Comparison of ENCODE assay signal across 11 mouse cellular contexts in genomic region chr13:48970566-48970965, GRCm38 (mm10). TPM values are rescaled to one million over a fixed set of nuclear protein-coding genes. Genes with fewer than 3 reads are reported as not detected.
DNase-seq lines count a peak whose midpoint lies in the region; ATAC-seq and TF ChIP-seq lines count a peak whose summit lies in the region.
"Had no signal": no experiment of that assay in that cellular context is flagged by ENCODE, and none has a peak within 500 bp of the region (broad histone marks: within the 10 kb centered on the region; RNA-seq: fewer than 3 reads in every experiment).

No protein-coding gene starts in this region.

- peak overlapping the region; percentile 84 for H3K27ac ChIP-seq in kidney, postnatal 0 days
- peak overlapping the region; percentile 40; the same call in 1 of the 2 replicates for H3K27ac ChIP-seq in embryonic facial prominence, embryonic 15.5 days (replicated peaks)
- H3K27ac ChIP-seq in liver, embryonic 15.5 days (replicated peaks), result peak overlapping the region; percentile 58
- H3K27ac ChIP-seq in midbrain, embryonic 16.5 days (ENCODE audit: low read length), result no peak overlapping the region
- H3K27ac ChIP-seq: heart, embryonic 13.5 days; macrophage had no signal

- H3K27me3 ChIP-seq in kidney, postnatal 0 days (ENCODE audit: insufficient read depth, low read length), result no peaks in the 10 kb centered on the region
- no peaks in the 10 kb centered on the region for H3K27me3 ChIP-seq in embryonic facial prominence, embryonic 15.5 days
- H3K27me3 ChIP-seq in liver, embryonic 15.5 days, result no peaks in the 10 kb centered on the region
- no peaks in the 10 kb centered on the region for H3K27me3 ChIP-seq in midbrain, embryonic 16.5 days (ENCODE audit: control insufficient read depth, insufficient read depth, low read depth, low read length)
- H3K27me3 ChIP-seq: heart, embryonic 13.5 days had no signal

- H3K4me1 ChIP-seq in kidney, postnatal 0 days (replicated peaks; ENCODE audit: insufficient read depth, low read length), result peaks cover 14% of the 10 kb centered on the region
- peaks cover 30% of the 10 kb centered on the region for H3K4me1 ChIP-seq in embryonic facial prominence, embryonic 15.5 days
- H3K4me1 ChIP-seq in liver, embryonic 15.5 days (replicated peaks), result peaks cover 44% of the 10 kb centered on the region
- H3K4me1 ChIP-seq in midbrain, embryonic 16.5 days (ENCODE audit: control insufficient read depth, insufficient read depth, low read length), result peaks cover 18% of the 10 kb centered on the region

- no peak overlapping the region for H3K4me2 ChIP-seq in kidney, postnatal 0 days (ENCODE audit: low read length)
- H3K4me2 ChIP-seq in embryonic facial prominence, embryonic 15.5 days (replicated peaks), result no peak overlapping the region
- H3K4me2 ChIP-seq in liver, embryonic 15.5 days, result peak overlapping the region; percentile 36
- H3K4me2 ChIP-seq in midbrain, embryonic 16.5 days (ENCODE audit: low read length), result no peak overlapping the region
- H3K4me2 ChIP-seq: heart, embryonic 13.5 days had no signal

- DNase-seq in kidney, postnatal 0 days (ENCODE audit: low spot score), result no peak
- DNase-seq in kidney, postnatal 10 days, result no peak
- DNase-seq in MN1 (ENCODE audit: low spot score), result peak; percentile 18
- no peak for DNase-seq in heart, adult 18-20 months
- DNase-seq in gastrocnemius, postnatal 4 days (ENCODE audit: low spot score in 2 of 2), result no peak
- DNase-seq: cerebellum, adult 11 months had no signal

- ATAC-seq in kidney, postnatal 0 days (replicated peaks; ENCODE audit: low FRiP score, low read depth), result no peak
- ATAC-seq in embryonic facial prominence, embryonic 15.5 days (ENCODE audit: insufficient number of reproducible peaks, low FRiP score, low TSS enrichment, low read depth), result no peak
- no peak for ATAC-seq in liver, embryonic 15.5 days (ENCODE audit: insufficient read depth)
- ATAC-seq in midbrain, embryonic 16.5 days, result no peak

- TF ChIP-seq CTCF in kidney, postnatal 0 days (IDR thresholded peaks at IDR 0.05; ENCODE audit: low read depth), result no peak

- H3K9ac ChIP-seq in kidney, postnatal 0 days (ENCODE audit: low read depth, low read length), result 0 out of 2 replicates have a peak overlapping the region, but pooled peaks have one; percentile 13
- H3K9ac ChIP-seq in embryonic facial prominence, embryonic 15.5 days, result no peak overlapping the region
- no peak overlapping the region for H3K9ac ChIP-seq in liver, embryonic 15.5 days
- H3K9ac ChIP-seq in midbrain, embryonic 16.5 days (ENCODE audit: low read depth, low read length), result no peak overlapping the region
- H3K9ac ChIP-seq: heart, embryonic 13.5 days had no signal

- H3K36me3 ChIP-seq in kidney, postnatal 0 days (ENCODE audit: insufficient read depth, low read length), result 0 out of 2 replicates have a peak, but pooled peaks cover 3% of the 10 kb centered on the region
- H3K36me3 ChIP-seq in embryonic facial prominence, embryonic 15.5 days, result no peaks in the 10 kb centered on the region
- H3K36me3 ChIP-seq in liver, embryonic 15.5 days (replicated peaks), result no peaks in the 10 kb centered on the region
- H3K36me3 ChIP-seq in midbrain, embryonic 16.5 days (ENCODE audit: control insufficient read depth, insufficient read depth, low read length), result no peaks in the 10 kb centered on the region

- H3K4me3 ChIP-seq in kidney, postnatal 0 days (replicated peaks; ENCODE audit: low read depth, low read length), result no peak overlapping the region
- H3K4me3 ChIP-seq in embryonic facial prominence, embryonic 15.5 days (replicated peaks), result no peak overlapping the region
- no peak overlapping the region for H3K4me3 ChIP-seq in liver, embryonic 15.5 days (replicated peaks)
- H3K4me3 ChIP-seq in midbrain, embryonic 16.5 days (ENCODE audit: low read depth, low read length), result no peak overlapping the region
- H3K4me3 ChIP-seq: heart, embryonic 13.5 days had no signal

- WGBS in kidney, postnatal 0 days, result 83% methylated on average over 13 of the region's 13 CpGs
- 60% methylated on average over 13 of the region's 13 CpGs for WGBS in embryonic facial prominence, embryonic 15.5 days
- 73% methylated on average over 13 of the region's 13 CpGs for WGBS in liver, embryonic 15.5 days (ENCODE audit: insufficient replicate concordance)
- WGBS in midbrain, embryonic 16.5 days, result 73% methylated on average over 13 of the region's 13 CpGs

- H3K9me3 ChIP-seq in kidney, postnatal 0 days (replicated peaks; ENCODE audit: low read length), result no peaks in the 10 kb centered on the region
- no peaks in the 10 kb centered on the region for H3K9me3 ChIP-seq in embryonic facial prominence, embryonic 15.5 days (replicated peaks)
- no peaks in the 10 kb centered on the region for H3K9me3 ChIP-seq in liver, embryonic 15.5 days (replicated peaks)
- no peaks in the 10 kb centered on the region for H3K9me3 ChIP-seq in midbrain, embryonic 16.5 days (replicated peaks; ENCODE audit: control insufficient read depth, low read length, poor library complexity, severe bottlenecking)
- H3K9me3 ChIP-seq: heart, embryonic 13.5 days had no signal

RNA-seq across cellular contexts. Expression of gene Fam120a, which starts 2.7 kb away (rescaled TPM):
- 26.6 and 28.6 TPM in 2 replicates for polyA plus RNA-seq in kidney, postnatal 0 days (2015; fragmentation: Nextera tagmentation; extraction: Ambion mirVana)
- 24.8 and 26.8 TPM in 2 replicates for polyA plus RNA-seq in embryonic facial prominence, embryonic 15.5 days (2015; fragmentation: Nextera tagmentation; extraction: Ambion mirVana)
- polyA plus RNA-seq in liver, embryonic 15.5 days (2015; fragmentation: Nextera tagmentation; extraction: Ambion mirVana), result 13.3 and 13.9 TPM in 2 replicates
- 9.6 and 10.0 TPM in 2 replicates for polyA plus RNA-seq in midbrain, embryonic 16.5 days (2015; fragmentation: Nextera tagmentation; extraction: Ambion mirVana)
- 100 to 1,000 TPM; 102 to 104 TPM for total RNA-seq in heart, adult 18-20 months (2021)
- total RNA-seq in gastrocnemius, postnatal 4 days (2021), result 100 to 1,000 TPM; 132 to 135 TPM
